Mouse (Mus musculus) heart, embryonic 15.5 days (tissue): ENCODE measurements around the gene Parp1. TPM values are rescaled to one million over a fixed set of nuclear protein-coding genes. Genes with fewer than 3 reads are reported as not detected.
"Not testable (repeated sequence)": the region's sequence is repeated elsewhere in the genome, so short reads cannot be mapped to it uniquely, and the experiment has no call there.

Experiments
- ATAC-seq: fragments of 200-750 bp; cut with Nextera tagmentation; replicated peaks from 2 replicates; pipeline ENCODE4 v1.8.0; 2017; ENCODE audit warnings: low read depth, moderate TSS enrichment; ENCODE audit not compliant: insufficient number of reproducible peaks, insufficient read depth, low FRiP score
- H3K27ac ChIP-seq: fragments of 300-500 bp; sonication (generic); 2 replicates; pipeline ENCODE4 v1.5.1; 2015; ENCODE audit warnings: mild to moderate bottlenecking, inconsistent platforms
- H3K27me3 ChIP-seq: fragments of 300-500 bp; sonication (generic); 2 replicates; pipeline ENCODE4 v1.6.1; 2015; ENCODE audit warnings: inconsistent platforms
- H3K36me3 ChIP-seq: fragments of 300-500 bp; sonication (generic); 2 replicates; pipeline ENCODE4 v1.6.1; 2015; ENCODE audit warnings: mild to moderate bottlenecking, inconsistent platforms
- H3K4me1 ChIP-seq: fragments of 300-500 bp; sonication (generic); replicated peaks from 2 replicates; pipeline ENCODE4 v1.6.1; 2015; ENCODE audit warnings: inconsistent platforms
- H3K4me2 ChIP-seq: fragments of 300-500 bp; sonication (generic); 2 replicates; pipeline ENCODE4 v1.6.1; 2015; ENCODE audit warnings: inconsistent platforms, mild to moderate bottlenecking, moderate library complexity
- H3K4me3 ChIP-seq: fragments of 300-500 bp; sonication (generic); 2 replicates; pipeline ENCODE4 v1.5.1; 2015; ENCODE audit warnings: mild to moderate bottlenecking, inconsistent platforms
- H3K9ac ChIP-seq: fragments of 300-500 bp; sonication (generic); 2 replicates; pipeline ENCODE4 v1.6.1; 2015; ENCODE audit warnings: mild to moderate bottlenecking, inconsistent platforms
- H3K9me3 ChIP-seq: fragments of 300-500 bp; sonication (generic); replicated peaks from 2 replicates; pipeline ENCODE4 v1.6.1; 2016; ENCODE audit warnings: inconsistent platforms
- WGBS: fragments of 180-500 bp; shearing (Covaris S2); methylation state at CpG from one replicate; pipeline ENCODE4 v1.1.7; 2015; ENCODE audit warnings: mixed read lengths; 5-methylcytosine and 5-hydroxymethylcytosine counted together
- polyA plus RNA-seq: library from polyadenylated mRNA; unstranded; fragments of >200 nt; fragmentation: Nextera tagmentation; extraction: Ambion mirVana; gene quantifications from 2 replicates; pipeline ENCODE4 v1.2.1, GENCODE M21; 2015

Parp1 gene
- polyA plus RNA-seq, 1 experiment from 2014 or later, result 69.2 TPM

DNA sequence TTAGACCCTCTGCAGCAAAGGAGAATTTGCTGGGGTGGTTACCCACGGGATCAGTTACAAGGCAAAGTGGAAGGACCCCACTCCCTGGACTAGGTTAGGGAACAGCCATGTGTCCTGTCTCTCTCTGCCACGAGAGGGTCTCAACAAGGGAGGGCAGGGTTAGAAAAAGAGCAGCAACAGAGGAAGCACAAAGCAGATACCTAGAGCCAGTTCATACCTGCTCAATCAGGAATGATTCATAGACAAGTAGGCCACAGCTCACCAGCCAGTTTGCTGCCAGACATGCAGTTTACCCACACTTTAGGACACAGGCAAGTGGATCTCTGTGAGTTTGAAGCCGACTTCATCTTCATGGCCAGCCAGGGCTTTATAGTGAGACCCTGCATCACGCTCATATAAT, 963 bp upstream of the Parp1 start:
- H3K9ac ChIP-seq, result no peak overlapping the region
- ATAC-seq, result no peak
- 82% methylated on average over 4 of the region's 4 CpGs for WGBS
- no peak overlapping the region; the same call in 1 of the 2 replicates for H3K27ac ChIP-seq
- H3K4me1 ChIP-seq, result peaks cover 26% of the 10 kb centered on the region
- no peaks in the 10 kb centered on the region for H3K36me3 ChIP-seq
- H3K4me2 ChIP-seq, result no peak overlapping the region
- H3K4me3 ChIP-seq, result no peak overlapping the region
- no peaks in the 10 kb centered on the region for H3K9me3 ChIP-seq
- no peaks in the 10 kb centered on the region for H3K27me3 ChIP-seq

- H3K9ac ChIP-seq, result peak overlapping the region; percentile 26; the same call in 1 of the 2 replicates
- peak overlapping the region; percentile 82 for H3K27ac ChIP-seq
- no peaks in the 10 kb centered on the region for H3K9me3 ChIP-seq
- H3K36me3 ChIP-seq, result no peaks in the 10 kb centered on the region
- H3K4me2 ChIP-seq, result peak overlapping the region; percentile 76
- peaks cover 29% of the 10 kb centered on the region for H3K4me1 ChIP-seq
- WGBS, result 34% methylated on average over 7 of the region's 7 CpGs
- no peaks in the 10 kb centered on the region for H3K27me3 ChIP-seq
- no peak for ATAC-seq
- peak overlapping the region; percentile 77 for H3K4me3 ChIP-seq
These were observed 476 bp upstream of the Parp1 start for GRCm38 (mm10) chr1:180568248-180568647.

DNA sequence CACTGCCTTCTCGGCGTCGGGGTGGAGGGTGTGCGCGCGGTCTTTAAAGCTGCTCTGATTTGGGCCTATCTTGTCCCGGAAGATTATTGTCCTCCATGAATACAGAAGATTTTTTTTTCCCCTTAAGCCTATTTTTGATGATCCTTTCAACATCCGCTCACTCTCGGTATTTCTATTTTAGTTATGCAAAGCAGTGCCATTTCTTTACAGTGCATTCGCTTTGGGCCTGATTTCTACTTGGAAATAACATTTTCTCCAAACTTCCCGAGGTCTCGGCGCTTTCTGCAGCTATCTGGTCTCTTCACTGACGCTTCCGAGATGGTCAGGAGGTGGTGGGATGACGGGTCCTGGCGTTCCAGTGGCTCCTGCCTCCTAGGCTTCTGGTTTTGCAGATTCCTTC, 729 bp downstream of the Parp1 start:
- Histone ChIP-seq H3K27me3 (no peaks in the 10 kb centered on the region), H3K27ac (peak overlapping the region; percentile 82), H3K36me3 (peaks cover 3% of the 10 kb centered on the region; the same call in 1 of the 2 replicates), H3K9ac (peak overlapping the region; percentile 73), H3K9me3 (no peaks in the 10 kb centered on the region), H3K4me2 (peak overlapping the region; percentile 76), H3K4me1 (peaks cover 34% of the 10 kb centered on the region), H3K4me3 (peak overlapping the region; percentile 77)
- no peak for ATAC-seq
- under 1% methylated on average over 17 of the region's 17 CpGs for WGBS

DNA sequence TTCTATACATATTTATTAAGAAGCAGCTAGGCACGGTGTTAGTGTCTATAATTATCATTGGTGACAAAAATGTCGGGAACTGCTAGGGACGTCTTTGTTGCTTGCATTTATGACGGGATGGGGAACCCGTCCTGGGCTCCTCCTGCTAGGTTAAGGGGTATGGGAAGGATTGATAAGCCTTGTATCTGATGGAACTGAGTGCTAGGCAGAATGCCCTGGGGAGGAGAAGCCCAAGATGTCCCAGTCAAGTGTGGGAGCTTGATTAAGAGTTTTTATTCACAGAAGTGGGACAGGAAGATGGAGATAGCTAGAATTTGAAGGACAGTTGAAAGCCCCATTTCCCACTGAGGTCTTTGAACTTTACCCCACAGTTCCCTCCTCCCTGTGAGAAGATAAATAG, 1.5 kb downstream of the Parp1 start:
- peaks cover 3% of the 10 kb centered on the region; the same call in 1 of the 2 replicates for H3K36me3 ChIP-seq
- peak overlapping the region; percentile 73; the same call in 1 of the 2 replicates for H3K9ac ChIP-seq
- H3K27me3 ChIP-seq, result no peaks in the 10 kb centered on the region
- H3K4me3 ChIP-seq, result peak overlapping the region; percentile 77
- no peak for ATAC-seq
- no peaks in the 10 kb centered on the region for H3K9me3 ChIP-seq
- 7% methylated on average over 5 of the region's 5 CpGs for WGBS
- H3K4me2 ChIP-seq, result peak overlapping the region; percentile 76
- no peak overlapping the region for H3K27ac ChIP-seq
- peaks cover 34% of the 10 kb centered on the region for H3K4me1 ChIP-seq

DNA sequence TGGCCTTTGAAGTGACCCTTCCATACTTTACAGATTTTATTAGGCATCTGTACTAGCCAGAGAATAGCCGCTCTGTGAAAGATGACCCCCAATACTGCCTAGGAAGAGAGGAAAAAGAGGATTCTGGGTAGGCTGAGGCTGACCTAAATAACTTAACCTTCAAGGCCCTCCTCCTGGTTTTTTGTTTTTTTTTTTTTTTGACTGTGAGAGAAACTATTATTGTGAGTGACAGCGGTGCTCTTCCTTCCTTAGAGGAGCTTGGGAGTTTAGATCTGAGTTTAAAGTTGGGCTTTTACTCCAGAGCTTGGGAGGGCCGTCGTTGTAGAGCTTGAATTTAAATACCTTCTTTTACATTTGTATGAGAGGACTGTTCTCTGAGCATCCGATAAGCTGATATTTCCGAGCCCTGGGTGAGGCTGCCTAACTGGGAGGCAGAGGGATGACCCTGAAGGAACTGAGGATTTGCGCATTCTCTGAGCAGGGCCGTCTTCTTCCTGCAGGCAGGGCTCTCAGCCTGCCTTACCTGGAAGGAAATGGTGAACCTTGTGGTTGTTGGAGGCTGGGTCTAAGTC, 2.4 kb downstream of the Parp1 start:
- no peaks in the 10 kb centered on the region for H3K27me3 ChIP-seq
- H3K4me2 ChIP-seq, result no peak overlapping the region
- 72% methylated on average over 8 of the region's 8 CpGs for WGBS
- H3K4me3 ChIP-seq, result no peak overlapping the region
- H3K9ac ChIP-seq, result no peak overlapping the region
- H3K9me3 ChIP-seq, result no peaks in the 10 kb centered on the region
- no peak for ATAC-seq
- H3K27ac ChIP-seq, result no peak overlapping the region
- H3K36me3 ChIP-seq, result peaks cover 3% of the 10 kb centered on the region; the same call in 1 of the 2 replicates
- peaks cover 34% of the 10 kb centered on the region for H3K4me1 ChIP-seq

DNA sequence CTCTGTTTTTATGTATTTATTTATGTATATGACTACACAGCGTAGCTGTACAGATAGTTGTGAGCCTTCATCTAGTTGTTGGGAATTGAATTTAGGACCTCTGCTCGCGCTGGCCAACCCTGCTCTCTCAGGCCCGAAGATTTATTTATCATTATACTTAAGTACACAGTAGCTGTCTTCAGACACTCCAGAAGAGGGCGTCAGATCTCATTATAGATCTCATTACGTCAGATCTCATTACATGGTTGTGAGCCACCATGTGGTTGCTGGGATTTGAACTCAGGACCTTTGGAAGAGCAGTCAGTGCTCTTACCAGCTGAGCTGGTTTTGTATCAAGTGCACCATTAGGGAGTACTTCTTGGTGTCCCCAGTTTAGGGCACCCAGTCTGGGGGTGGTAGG, 3.0 kb downstream of the Parp1 start:
- WGBS, result 86% methylated on average over 6 of the region's 6 CpGs

DNA sequence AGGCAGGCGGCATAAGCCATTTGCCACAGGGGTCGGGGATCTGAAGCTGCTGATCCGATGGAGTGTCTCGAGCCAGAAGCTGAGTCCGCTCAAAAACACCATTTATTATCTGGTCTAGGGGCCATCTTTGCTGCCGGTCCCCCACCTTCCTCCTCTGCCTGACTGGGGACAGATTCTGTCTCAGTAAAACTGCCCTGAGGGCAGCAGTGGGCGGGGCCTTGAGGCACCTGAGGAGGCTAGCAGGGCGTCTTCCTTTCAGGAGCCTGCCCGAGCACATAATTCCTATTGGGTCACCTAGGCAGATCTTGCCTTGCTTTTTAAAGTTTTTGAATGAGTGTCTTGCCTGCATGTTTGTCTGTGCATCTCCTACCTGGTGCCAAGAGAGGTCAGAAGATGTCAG, 3.4 kb downstream of the Parp1 start:
- H3K4me2 ChIP-seq, result no peak overlapping the region
- peaks cover 8% of the 10 kb centered on the region; the same call in 1 of the 2 replicates for H3K36me3 ChIP-seq
- no peaks in the 10 kb centered on the region for H3K9me3 ChIP-seq
- H3K9ac ChIP-seq, result no peak overlapping the region
- 94% methylated on average over 9 of the region's 9 CpGs for WGBS
- no peaks in the 10 kb centered on the region for H3K27me3 ChIP-seq
- H3K4me1 ChIP-seq, result peaks cover 34% of the 10 kb centered on the region
- ATAC-seq, result no peak
- H3K27ac ChIP-seq, result no peak overlapping the region
- no peak overlapping the region for H3K4me3 ChIP-seq

More for the DNA sequence above, 3.0 kb downstream of the Parp1 start:
- not testable (repeated sequence) for H3K27me3 ChIP-seq, H3K4me2 ChIP-seq, H3K4me3 ChIP-seq, H3K27ac ChIP-seq, H3K36me3 ChIP-seq, H3K9ac ChIP-seq, ATAC-seq, H3K9me3 ChIP-seq
- peaks cover 34% of the 10 kb centered on the region for H3K4me1 ChIP-seq

- Histone ChIP-seq H3K4me2 (no peak overlapping the region), H3K9me3 (no peaks in the 10 kb centered on the region), H3K4me1 (peaks cover 17% of the 10 kb centered on the region), H3K4me3 (no peak overlapping the region), H3K27ac (no peak overlapping the region), H3K36me3 (peaks cover 42% of the 10 kb centered on the region), H3K9ac (no peak overlapping the region), H3K27me3 (no peaks in the 10 kb centered on the region)
- 69% methylated on average over 3 of the region's 3 CpGs for WGBS
- no peak for ATAC-seq
These were observed 7.8 kb downstream of the Parp1 start for GRCm38 (mm10) chr1:180576524-180576923.

DNA sequence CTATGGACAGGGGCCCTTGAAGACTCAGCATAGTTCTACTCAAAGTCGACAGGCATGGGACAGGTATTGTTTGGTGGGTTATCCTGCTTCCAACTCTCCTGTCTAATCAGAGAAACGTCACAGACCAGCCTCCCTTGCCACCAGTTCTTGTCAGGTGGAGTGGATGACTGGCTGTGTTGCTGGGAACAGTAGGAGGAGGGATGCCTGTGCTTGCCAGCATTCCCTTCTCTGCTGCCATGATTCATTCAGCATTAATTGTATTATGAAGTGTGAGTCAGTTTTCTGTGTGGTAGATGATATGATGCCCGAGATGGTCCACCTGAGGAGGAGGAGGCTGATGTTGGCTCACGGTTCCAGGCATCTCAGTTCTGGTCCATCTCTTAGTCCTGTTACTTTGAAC, 9.1 kb downstream of the Parp1 start:
- no peak for ATAC-seq
- Histone ChIP-seq H3K9me3 (no peaks in the 10 kb centered on the region), H3K4me3 (no peak overlapping the region), H3K27ac (no peak overlapping the region), H3K9ac (no peak overlapping the region), H3K36me3 (peaks cover 56% of the 10 kb centered on the region), H3K4me1 (peaks cover 7% of the 10 kb centered on the region), H3K27me3 (no peaks in the 10 kb centered on the region), H3K4me2 (no peak overlapping the region)
- 78% methylated on average over 4 of the region's 4 CpGs for WGBS

DNA sequence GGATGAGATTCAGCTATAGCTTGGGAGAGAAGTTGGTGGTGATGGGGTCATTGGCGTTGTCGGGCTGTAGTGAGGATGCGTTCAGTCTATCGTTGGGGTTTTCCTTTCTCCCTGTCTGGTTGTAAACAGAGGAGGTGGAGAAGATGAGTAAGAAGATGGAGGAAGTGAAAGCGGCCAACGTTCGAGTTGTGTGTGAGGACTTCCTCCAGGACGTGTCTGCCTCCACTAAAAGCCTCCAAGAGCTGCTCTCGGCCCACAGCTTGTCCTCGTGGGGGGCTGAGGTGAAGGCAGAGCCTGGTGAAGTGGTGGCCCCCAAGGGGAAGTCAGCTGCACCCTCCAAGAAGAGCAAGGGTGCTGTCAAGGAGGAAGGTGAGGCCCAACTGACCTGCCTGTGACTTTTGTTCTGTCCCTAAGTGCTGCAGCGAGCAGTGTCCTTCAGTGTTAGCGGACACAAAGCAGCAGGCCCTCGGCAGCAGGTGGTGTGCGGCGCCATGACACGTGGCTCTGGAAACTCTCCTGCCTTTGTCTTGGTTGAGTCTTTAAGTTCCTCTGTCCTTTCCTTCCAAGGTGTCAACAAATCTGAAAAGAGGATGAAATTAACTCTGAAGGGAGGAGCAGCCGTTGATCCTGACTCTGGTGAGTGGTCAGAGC, 19.2 kb downstream of the Parp1 start:
- peaks cover 96% of the 10 kb centered on the region for H3K36me3 ChIP-seq
- H3K9ac ChIP-seq, result no peak overlapping the region
- no peak for ATAC-seq
- no peak overlapping the region for H3K4me3 ChIP-seq
- H3K4me2 ChIP-seq, result no peak overlapping the region
- WGBS, result 88% methylated on average over 17 of the region's 17 CpGs
- no peaks in the 10 kb centered on the region for H3K9me3 ChIP-seq
- H3K27ac ChIP-seq, result no peak overlapping the region
- no peaks in the 10 kb centered on the region for H3K4me1 ChIP-seq
- no peaks in the 10 kb centered on the region for H3K27me3 ChIP-seq

GRCm38 (mm10) chr1:180600578-180600977, 31.9 kb downstream of the Parp1 start:
- Histone ChIP-seq H3K4me1 (peaks cover 16% of the 10 kb centered on the region), H3K4me2 (no peak overlapping the region), H3K36me3 (peaks cover 52% of the 10 kb centered on the region), H3K9ac (no peak overlapping the region), H3K27me3 (no peaks in the 10 kb centered on the region), H3K27ac (no peak overlapping the region), H3K9me3 (no peaks in the 10 kb centered on the region), H3K4me3 (no peak overlapping the region)
- no peak for ATAC-seq
- WGBS, result 79% methylated on average over 6 of the region's 6 CpGs

- Histone ChIP-seq H3K9ac (no peak overlapping the region), H3K4me1 (peaks cover 23% of the 10 kb centered on the region), H3K4me2 (no peak overlapping the region), H3K36me3 (peaks cover 40% of the 10 kb centered on the region), H3K27ac (no peak overlapping the region), H3K27me3 (no peaks in the 10 kb centered on the region), H3K9me3 (no peaks in the 10 kb centered on the region), H3K4me3 (no peak overlapping the region)
- 72% methylated on average over 6 of the region's 6 CpGs for WGBS
- no peak for ATAC-seq
These were observed 33.1 kb downstream of the Parp1 start for GRCm38 (mm10) chr1:180601806-180602205.
